Mouse (Mus musculus) spleen, postnatal 4 days (tissue): Measurements from ENCODE around the gene Rsl24d1.
"Not testable (repeated sequence)": the region's sequence is repeated elsewhere in the genome, so short reads cannot be mapped to it uniquely, and the experiment has no call there.

Experiments used
- DNase-seq, 2 experiments: peaks; one replicate each; pipeline ENCODE4 v3.0.0; 2022; ENCODE audit warnings: low spot score in 2 of 2

The Rsl24d1 gene

DNA sequence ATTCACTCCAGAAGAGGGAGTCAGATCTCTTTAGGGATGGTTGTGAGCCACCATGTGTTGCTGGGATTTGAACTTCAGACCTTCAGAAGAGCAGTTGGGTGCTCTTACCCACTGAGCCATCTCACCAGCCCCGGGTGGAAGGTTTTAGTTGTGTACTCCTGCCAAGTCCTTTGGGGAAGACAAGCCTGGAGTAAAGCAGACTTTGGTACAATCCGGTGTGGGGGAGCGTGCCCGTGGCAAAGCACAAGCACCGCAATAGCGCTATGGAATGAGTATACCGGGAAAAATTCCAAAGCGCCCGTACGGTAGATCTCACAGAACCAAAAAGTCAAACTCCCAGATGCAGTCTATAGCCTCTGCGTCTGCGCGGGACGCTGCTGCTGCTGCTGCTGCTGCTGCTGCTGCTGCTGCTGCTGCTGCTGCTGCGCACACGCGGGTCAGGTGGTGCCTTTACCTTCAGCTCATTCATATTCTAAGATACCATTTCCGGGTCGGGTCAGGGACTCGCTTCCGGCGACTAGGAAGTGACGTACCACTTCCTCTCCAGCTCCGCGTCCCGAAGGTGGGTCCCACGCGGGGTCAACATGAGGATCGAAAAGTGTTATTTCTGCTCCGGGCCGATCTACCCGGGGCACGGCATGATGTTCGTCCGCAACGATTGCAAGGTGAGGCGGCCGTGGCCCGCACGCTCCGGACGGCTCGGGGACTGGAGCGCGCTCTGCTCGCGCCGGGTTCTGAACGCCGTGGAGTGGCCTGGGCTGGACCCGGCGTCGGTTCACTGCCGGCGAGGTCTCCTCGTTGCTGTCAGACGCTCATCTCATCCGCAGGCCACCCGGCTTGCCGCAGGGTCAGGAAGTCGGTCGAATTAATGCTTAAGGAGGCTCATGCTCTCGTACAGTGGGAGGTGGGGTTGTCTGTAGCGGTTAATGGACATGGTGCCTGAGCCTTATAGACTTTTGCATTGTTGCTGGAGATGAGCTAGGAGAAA is at the start of gene Rsl24d1:
Gene Rsl24d1 (plus strand): TSS at position 508 of the 988 bp plus-strand sequence.
- peak; percentile 73 to 83 for DNase-seq

DNA sequence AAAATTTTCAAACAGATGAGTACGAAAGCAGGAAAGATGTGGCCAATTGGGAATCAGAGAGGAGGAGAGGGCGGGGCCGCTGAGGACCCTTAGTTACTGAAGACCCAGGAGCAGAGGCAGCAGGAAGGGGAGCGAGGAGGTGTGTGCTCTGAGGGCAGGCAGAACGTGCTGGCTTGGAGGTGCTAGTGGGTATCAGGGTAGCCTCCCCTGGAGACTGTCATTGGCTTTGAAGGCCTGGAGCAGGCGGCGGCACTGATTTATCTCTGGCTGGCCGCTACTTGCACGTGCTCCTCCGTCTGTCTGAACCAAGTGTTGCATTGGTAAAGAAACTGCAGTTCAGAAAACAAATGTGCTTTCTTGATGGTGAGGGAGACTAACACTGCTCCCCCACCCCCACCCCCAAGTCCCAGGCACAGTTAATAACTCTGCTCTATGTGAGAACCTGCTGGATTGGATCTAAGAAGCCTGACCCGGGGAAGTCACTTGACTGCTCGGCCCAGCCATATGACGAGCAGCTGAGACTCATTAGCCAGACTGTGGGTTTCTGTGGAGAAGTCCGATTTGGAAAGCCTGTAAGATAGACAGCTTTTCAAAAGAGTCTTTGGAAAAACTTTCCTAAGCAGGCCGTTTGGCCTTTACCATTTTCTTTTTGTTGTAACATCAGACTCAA is 49.5 kb upstream of the Rsl24d1 start:
- no peak for DNase-seq

DNA sequence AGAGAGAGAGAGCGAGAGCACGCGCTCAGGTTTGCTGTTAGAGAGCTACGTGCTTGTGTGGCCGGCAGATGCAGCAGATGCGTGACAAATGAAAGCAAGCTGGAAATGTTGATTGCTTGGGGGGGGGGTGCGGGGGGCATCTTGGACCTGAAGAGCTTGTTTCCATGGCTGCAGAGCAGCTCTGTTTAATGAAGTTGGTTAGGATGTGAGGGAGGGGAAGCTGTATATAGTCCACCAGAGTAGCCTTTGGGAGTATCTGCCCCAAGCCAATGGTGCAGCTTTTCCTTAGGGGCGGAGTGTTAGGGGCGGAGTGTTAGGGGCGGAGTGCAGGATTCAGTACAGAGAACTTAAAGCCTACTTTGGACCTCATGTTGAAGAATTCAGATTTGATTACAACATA is 46.1 kb upstream of the Rsl24d1 start:
- no peak for DNase-seq

DNA sequence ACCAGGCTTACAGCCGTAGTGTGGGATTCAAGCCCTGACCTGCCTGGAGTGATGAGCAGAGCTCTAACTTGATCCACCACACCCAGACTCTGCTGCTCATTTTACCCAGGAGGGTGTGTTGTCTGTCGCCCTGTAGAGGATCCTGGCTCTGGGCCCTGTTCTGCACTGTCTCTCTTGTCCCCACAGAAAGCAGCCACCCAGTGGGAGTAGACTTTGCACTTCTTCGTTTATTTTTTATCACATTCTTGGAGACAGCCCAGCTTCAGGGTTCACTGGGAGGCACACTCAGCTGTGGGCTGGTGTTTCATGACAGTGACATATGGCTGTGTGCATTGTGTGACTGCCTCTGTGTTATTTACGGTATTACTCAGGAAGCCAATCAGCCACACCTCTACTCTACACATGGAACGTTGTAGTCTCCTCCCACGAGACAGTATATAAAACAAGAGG is 45.0 kb upstream of the Rsl24d1 start:
- no peak for DNase-seq

DNA sequence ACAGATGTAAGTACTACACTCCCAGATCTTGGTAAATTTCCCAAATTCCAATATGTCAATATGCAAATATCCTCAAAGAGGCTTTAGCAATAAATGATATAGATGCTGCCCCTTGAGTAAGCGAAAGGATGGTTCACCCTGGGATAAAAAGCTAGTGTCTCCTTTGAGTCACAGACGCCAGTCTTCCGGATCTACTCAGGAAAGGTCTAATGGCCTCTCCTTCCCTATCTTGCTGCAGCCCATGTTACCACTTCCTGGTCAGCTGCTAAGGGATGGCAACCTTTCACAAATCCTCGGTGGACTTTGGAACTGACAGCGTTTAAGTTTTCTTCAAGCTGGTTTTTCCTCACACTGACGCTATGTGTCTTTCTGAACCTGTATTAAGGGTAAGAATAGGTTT is 44.5 kb upstream of the Rsl24d1 start:
- DNase-seq, result no peak

DNA sequence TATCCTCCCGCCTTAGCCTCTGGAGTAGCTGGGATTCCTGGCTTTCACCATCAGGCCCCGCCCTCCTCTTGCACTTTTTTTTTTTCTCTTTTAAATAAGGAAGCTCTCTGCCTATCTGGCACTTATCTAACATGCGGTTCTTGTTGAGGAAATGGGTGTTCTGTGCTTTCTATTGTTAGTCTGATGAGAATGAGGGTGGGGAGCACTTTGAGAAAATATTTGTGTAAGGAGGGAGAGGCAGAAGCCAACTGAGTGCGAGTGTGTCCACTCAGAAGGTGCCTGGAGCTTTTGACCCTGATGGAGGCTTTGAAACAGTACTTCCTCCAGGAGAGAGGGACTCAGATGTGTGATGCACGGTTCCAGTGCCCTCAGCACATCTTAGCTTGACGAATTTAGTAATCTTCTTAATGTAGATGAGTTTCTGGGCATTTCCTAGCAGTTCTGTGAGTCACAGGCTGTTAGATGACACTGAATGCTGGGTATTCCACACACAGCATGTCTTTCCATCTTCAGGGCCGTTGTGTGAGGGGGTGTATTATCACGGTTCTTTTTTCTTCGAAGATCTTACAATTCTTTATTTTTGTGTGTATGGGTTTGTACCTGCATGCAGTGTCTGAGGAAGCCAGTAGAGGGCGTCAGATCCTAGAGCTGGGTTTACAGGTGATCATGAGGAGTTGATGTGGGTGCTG is 42.1 kb upstream of the Rsl24d1 start:
- no peak for DNase-seq

DNA sequence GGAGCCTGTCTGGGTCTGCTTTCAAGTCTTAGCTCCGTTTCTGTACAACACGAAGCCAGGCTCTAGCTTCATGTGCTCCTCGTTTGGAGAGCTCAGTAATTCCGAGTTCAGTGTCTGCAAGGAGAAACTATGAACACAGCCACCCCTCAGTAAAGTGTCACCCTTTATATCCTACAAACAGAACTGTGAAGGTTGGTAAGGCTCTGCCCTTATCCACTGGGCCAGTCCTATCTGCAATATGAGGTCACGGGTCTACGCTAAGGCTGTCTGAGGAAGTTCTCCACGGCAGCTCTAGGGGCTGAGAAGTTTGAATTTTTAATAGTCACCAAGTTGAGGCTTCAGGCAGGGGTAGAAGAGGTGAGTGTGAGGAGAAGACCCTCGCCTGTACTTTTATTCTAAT is 40.8 kb upstream of the Rsl24d1 start:
- DNase-seq, result no peak

DNA sequence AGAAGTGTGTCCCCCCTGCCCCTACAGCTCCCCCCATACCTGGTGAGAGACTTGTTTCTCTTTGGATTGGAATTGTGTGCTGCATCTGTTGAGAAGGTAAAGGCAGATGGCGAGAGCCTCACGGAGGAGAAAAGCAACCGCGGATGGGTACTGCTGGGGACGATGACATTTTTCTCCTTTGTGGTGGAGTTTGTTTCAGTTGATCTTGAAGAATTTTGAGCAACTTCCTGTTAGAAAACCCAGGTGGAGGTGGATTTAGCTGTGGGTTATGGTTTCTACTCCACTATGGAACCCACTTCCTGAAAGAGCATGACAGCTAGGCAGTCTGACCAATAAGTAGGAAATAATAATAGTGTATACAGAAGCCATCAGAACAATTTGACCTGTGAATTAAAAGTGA is 40.1 kb upstream of the Rsl24d1 start:
- DNase-seq, result no peak

DNA sequence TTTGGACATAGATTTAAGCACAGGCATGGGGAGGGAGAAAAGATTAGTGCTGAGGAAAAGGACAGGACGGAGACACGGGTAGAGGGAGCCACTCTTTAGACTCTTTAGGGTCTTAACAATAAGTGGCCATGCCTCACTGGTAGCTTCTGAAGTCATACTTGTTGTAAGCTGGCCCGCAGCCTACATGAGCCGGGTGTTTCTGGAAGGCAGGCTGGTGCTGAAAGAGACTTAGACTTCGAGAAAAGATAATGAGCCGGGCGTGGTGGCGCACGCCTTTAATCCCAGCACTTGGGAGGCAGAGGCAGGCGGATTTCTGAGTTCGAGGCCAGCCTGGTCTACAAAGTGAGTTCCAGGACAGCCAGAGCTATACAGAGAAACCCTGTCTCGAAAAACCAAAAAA is 33.9 kb upstream of the Rsl24d1 start:
- DNase-seq, result not testable (repeated sequence)

DNA sequence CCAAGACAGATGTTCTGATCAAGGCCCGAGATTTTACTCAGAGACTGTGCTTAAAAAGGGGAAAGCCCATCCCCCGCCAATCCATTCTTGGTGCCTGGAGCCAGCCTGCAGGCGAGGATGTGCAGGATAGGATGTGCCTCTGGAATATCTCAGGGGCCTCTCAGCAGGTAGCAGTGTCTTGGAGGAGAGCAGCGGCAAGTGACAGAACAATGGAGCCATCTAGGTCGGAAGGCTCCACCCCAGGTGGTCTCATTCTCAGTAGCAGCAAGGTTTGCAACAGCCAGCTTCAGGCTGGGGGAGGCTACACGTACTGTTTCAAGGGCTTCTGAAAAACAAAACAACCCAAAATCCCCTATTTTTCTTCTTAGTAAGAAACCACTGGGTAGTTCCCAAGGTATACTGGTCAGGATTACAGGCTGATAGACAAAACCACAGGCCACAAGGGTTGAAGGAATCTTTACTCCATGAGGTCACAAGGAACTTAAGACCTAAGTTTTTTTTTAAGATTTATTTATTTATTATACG is 33.4 kb upstream of the Rsl24d1 start:
- no peak for DNase-seq

DNA sequence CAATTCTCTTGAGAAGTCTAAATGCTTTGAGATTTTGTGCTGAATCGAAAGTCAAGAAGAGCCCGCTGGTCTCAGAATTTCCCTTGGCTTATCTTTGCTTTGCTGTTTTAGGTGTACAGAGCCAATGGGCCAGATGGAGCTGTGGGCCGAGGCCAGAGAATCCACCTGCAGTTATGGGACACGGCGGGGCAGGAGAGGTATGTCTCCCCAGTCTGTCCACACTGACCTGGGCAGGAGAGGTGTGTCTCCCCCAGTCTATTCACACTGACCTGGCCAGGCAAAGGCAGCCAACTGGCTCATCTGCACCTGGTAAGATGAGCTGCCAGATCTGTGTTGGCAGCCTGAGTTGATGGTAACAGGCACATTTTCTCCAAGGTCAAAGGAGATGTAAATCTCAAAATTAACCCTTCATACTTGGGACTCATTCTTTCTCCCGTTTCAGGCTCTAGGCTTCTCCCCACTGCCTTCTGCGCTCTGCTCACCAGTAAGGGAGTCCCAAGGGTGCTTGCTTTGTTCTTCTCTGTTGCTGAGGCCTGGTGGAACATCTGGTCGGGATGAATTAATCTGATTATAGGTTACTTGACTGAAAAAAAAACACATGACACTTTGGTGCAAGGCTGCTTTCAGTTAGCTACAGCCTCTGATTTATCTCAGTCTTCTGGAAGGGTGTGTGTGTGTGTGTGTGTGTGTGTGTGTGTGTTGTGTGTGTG is 30.8 kb upstream of the Rsl24d1 start:
- DNase-seq, result no peak

DNA sequence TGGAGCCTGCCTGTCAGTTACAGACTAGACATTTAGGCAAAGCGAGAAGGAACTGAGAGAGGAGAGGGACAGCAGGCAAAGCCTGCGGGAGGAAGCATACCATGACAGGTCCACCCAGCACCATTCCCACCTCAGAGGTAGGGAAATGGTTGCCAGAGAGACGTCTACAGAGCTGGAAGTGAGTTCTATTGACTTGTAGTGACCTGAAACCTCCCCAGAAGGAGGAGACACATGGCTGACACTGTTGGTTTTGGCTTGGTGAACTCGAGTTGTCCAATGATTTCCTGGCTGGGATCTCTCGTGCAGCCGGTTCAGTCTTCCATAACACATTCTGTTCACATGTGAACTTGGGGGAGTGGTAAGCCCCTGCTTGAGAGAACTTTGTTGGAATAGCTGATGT is 29.3 kb upstream of the Rsl24d1 start:
- DNase-seq, result no peak

DNA sequence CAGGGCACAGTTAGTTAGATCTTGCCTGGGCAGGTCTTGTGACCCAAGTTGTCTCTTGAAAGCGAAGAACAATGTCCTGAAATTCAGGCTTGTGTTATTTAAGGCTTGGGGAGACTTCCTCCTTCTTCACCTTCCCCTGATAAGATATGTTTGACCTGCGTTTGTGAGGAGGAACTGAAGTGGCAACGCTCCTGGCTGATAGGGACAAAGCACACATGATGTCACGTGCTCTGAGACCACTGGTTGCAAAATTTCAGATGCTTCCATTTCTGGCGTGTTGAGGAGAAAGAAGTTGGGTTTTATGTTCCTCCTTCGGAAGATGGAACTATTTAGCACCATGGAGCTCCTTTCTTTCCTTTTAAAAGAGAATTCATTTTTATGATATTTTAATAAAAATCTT is 27.4 kb upstream of the Rsl24d1 start:
- DNase-seq, result no peak

DNA sequence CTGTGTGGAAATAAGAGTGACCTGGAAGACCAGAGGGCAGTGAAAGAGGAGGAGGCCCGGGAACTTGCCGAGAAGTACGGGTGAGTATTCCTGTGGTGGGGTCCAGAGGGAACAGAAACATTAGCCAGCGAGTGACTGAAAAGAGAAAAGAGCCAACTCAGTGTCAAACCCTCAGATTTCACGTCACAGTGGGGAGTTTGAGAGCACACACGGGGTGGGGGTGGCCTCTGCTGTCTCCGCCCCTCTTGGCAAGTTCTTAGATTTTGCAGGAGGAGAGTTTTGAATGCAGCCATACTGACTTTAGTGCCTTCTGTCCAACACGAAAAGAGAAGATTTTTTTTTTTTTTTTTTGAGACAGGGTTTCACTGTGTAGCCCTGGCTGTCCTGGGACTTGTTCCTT is 26.1 kb upstream of the Rsl24d1 start:
- no peak for DNase-seq

DNA sequence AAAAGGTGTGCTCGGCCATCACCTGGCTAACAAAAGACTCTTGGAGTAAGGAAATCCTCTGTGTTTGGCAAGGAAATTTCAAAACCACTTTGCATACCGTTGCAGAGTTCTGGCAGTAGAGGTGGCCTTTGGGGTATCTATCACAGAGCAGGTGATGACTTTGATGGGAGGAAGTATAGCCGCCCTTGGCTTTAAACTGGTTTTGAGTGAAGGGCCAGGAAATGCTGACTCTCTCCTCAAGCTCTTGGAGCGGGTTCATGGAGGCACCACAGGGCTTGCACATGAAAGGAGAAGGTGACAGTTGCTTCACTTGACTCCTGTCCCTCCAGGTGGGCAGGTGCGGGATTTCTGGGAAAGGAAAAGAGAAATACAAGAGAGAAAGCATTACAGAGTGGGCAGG is 25.6 kb upstream of the Rsl24d1 start:
- DNase-seq, result no peak

DNA sequence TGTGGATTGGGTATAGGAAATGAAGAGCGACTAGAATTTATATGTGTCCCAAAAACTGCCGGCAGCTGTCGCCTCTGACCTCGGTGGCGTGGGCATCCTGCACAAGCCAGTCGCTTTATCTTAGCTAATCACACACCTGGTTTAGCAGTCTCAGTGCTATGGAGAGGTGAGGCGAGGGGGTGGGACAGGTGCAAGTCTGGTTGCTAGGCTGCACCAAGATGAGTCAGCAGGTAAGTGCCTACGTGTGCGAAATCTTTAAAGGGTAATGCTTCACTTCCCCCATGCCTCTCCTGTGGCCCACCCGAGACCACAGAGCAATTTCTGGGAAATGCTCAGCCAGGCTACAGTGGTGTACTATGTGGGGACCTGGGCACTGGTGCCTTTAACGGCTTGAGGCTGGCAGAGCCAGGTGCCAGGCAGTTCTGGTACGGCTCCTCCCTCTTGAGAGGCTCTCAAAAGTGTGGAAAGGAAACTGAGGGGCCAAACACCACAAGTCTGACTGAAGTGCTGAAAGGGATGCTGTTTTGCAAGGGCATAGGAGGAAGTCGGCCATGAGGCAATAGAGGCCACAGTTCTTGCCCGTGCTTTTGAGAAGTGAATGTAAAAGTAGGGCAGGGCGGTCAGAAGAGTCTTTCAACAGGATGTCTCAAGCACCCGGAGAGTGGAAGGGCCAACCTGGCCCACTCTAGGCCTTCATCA is 23.9 kb upstream of the Rsl24d1 start:
- peak; percentile 42 to 69 for DNase-seq

DNA sequence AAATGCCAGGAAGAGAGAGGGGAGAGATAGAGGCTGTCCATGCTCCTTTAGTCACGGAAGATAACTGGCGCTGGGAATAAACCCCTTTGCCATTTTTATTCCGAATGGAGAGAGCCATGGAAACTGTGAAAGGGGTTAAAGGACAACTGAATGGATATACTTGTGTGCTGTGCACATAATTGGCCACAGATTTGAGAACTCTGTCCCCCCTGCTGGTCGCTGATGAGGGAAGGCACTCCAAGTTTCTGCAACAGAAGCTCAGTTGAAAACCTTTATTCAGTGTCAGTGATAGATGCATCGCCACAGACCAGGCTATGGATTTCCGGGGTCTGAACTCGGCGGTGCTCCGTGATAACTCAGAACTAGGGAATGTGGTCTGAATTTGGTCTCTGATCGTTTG is 23.1 kb upstream of the Rsl24d1 start:
- DNase-seq, result no peak

DNA sequence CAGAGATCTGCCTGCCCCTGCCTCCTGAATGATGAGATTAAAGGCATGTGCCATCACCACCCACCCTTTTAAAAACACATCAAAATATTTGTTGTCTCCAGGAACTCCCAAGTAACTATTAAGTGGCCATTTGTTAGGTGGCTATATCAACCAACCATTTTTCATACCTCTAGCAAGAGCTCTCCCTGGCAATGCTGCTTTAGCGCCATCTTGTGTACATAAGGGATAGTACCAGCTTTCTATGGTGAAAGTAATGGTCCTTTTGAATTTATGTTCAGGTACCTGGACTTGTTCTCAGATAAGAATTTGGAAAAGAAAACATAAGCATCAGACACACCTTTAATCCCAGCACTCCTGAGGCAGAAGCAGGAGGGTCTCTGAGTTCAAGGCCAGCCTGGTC is 21.5 kb upstream of the Rsl24d1 start:
- DNase-seq, result no peak

DNA sequence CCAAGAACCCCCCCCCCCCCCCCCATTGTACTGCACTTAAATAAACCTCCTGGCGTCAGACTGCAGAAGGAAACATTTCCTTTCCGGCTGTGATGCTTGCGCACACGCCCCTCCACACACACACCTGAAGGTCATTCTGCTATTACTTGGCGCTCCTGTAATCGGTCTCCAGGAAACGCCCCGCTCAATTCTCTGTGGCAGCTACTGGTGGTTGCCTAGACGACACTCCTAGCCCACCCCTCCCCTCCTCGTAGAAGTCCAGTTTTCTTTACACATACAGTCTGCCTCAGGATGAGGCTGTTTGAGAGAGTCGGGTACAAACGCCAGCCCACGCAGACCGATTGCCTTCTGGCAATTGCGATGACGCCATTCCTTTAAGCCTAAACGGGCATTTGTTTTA is 18.6 kb upstream of the Rsl24d1 start:
- no peak for DNase-seq

DNA sequence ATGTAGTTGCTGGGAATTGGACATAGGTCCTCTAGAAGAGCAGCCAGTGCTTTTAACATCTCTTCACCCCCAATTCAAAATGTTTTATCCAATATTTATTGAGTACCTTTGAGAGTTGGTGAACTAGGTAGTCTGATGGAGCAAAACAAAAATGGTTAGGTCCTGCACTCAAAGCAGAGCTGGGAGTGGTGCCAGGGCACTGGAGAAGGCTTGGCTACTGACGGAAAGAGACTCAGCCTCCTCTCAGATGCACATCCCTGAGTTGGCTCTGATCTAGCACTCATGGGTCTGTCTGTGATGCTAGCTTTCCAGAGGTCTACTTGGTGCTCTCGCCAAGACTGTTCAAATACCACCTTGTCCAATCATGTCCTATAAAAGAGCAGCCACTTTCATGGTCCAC is 15.3 kb upstream of the Rsl24d1 start:
- no peak for DNase-seq

DNA sequence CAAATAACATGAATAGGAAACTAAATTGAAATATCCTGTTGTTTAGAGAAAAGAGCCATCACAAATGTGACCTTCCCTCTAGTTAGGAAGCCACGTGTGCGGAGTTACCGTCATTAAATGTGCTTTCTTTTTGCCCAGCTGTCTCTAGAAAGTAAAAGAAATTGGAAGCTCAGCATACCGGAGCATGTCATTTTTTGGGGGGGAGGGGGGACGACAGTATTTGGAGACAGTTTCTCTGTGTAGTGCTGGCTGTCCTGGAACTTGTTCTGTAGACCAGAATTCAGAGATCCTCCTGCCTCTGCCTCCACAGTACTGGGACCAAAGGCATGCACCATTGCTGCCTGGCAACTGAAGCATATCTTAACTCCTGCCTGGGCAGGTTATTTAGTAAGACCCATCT is 11.7 kb upstream of the Rsl24d1 start, which contains the start of gene Khdc3:
Gene Khdc3 (plus strand): TSS at position 301 of the 400 bp plus-strand sequence.
- no peak for DNase-seq
